Mouse (Mus musculus): Measurements from ENCODE around the gene Spata45.

DNA sequence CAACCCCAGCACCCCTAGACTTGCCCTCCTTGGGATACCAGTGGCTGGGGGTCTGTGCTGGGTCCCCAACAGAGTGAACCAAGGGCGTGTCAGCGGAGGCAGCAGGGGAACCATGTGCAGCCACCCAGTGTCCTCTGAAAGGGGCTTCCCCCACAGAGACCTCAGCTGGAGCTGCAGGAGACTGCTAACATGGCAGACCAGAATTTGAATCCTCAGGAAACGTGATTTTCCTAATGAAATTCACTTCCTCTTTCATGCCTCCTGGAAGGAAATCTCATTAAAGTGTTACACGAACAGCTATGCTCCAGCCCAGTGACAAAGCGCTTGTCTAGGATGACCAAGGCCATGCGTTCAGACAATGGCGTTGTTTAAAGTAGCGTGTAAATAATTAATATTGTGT, 50.5 kb downstream of the Spata45 start:
- no peak for TF ChIP-seq GATA1 (IDR thresholded peaks at IDR 0.05; ENCODE audit: borderline replicate concordance, low read length)
- TF ChIP-seq FLI1 (IDR thresholded peaks at IDR 0.05; ENCODE audit: low read length), result no peak

Measured in megakaryocyte, embryonic 14.5 days (primary cell).